Mouse (Mus musculus) urinary bladder, postnatal 4 days (tissue): ENCODE results near the gene Dcun1d1.

Source experiments
- DNase-seq, 2 experiments: peaks; one replicate each; pipeline ENCODE4 v3.0.0; 2021 to 2022; ENCODE audit warnings: low spot score in 2 of 2

The Dcun1d1 gene

DNA sequence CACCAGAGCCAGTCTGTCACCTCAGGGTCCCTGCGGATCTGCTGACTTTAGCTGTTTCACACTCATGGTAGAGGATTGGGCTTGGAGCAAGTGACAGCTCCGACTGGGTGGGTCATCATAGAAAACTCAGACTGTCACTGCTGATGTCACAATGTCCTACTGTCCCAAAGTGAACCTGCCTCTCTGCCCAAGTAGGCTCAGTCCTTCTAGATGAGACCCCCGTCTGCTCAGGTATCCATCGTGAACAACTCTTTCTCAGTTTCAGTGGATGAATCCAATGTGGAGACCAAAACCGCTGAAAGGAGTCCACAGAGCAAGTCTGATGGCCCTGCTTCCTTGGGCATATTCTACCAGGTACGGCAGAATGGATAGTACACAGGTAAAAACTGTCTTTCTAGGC is at the start of gene Dcun1d1:
Dcun1d1 (minus strand) TSS at position 101 of the 400 bp plus-strand sequence.
- no peak for DNase-seq

- DNase-seq: no peak
Measured at GRCm38 (mm10) chr3:35986266-35986665, 49.0 kb upstream of the Dcun1d1 start.

DNA sequence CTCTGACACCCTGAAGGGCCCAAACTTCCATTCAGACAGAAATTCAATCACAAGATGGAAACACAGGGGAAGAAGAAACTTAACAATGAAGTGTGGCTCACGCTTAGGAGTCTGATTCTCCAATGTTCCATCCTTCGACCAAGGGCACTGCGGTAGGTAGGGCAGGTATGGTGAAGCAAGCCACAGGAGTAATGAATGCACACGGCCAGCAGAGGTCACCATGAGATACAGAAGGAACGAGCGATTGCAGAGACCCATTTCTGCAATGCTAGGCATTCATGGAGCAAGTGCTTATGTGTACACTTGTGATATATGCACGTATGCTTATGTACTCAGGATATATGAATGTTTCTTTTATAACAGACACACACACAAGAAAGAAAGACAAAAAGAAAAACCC is 36.3 kb upstream of the Dcun1d1 start:
- DNase-seq: no peak

DNA sequence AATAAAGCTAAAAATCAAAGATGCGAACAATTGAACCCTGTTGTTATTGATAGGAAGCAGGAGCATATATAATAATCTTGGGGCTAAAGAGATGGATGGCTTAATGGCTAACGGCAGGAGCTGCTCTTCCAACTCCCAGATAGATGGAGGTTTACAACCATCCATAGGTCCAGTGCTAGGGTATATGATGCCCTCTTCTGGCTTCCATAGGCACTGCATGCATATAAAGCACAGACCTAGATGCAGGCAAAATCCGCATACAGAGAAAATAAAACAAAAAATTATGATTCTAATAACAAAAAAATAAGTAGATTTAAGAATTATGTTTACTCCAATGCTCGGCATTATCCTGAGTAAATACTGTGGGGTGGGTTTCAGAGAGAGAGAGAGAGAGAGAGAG is 35.7 kb upstream of the Dcun1d1 start:
- no peak for DNase-seq

DNA sequence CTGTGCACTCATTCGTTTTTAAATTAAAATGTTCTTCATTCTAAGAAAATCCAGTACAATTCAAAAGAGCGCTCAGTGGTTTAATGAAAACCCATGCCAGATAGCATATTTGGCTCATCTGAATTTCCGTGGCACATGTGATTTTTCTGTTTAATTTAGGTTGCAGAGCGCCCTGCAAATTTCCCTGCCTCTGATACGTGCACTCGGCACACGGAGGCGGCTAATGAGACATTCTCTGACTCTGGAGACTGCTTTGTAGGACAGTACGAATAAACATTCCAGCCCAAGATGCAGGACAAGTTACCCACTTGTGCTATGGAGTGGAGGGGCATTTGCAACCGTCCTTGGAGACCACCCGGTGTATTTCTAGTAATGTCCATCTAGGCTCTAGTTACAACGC is 33.9 kb upstream of the Dcun1d1 start:
- no peak for DNase-seq

DNA sequence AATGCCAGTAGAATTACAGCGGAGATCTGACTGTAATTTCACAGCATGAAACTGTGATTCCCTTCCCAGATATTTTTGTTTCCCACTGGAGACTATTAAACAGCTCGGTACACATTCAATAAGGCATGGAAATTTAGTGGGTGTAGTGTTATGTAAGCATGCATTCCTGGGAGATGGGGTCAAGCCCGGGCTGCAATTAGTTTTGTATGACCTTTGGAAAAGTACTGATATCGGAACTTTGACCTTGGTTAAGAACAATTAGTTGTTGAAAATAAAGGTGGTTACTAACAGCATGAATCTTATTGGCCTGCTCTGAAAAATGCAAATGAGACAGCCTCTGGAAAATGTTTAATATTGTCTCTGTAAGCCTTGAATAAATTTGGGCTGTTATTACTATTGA is 33.2 kb upstream of the Dcun1d1 start:
- DNase-seq: no peak

DNA sequence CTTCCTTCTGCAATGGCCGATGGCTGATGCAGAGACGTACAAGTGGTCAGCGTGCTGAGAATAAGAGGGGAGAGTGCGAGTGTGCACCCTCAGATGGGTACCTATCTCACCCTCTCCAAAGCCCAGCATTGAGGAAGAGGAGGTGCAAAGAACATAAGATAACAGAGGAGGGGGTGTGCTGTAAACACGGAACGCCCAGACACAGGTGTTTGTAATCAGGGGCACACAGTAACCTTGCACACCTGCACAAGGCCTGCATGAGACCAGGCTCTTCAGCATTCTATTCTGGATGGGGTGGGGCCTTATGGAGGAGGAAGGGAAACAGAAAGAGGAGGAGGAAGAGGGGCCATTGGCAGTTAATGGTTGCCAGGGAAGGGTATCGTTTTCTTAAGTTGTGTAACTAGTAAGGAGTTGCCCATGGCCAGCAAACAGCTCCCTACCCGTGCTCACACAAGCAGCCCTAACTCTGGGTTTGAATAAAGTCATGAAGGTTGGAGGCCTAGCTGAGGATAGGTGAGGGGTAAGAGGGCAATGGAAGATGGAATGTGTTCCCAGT is 30.2 kb upstream of the Dcun1d1 start:
- DNase-seq: peak in 1 of 2 experiments; percentile 44

DNA sequence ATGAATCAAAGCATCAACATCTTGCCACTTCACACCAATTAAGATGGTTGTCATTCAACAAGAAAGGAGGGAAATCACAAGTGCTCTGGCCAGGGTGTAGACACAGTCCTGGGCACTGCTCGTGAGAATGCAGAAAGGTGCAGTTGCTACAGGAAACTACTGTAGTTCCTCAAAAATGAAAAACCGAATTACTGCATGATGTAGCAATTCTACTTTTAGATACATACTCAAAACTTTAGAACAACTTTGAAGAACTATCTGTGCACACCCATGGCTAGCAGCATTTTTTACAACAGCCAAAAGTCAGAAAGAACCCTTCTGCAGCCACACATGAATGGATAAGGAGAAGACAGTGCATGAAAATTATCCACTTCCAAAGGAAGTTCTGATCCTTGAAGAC is 29.2 kb upstream of the Dcun1d1 start:
- DNase-seq: no peak

- DNase-seq: no peak
Measured at GRCm38 (mm10) chr3:35964928-35965327, 27.7 kb upstream of the Dcun1d1 start.

- DNase-seq: no peak
Measured at GRCm38 (mm10) chr3:35963921-35964320, 26.7 kb upstream of the Dcun1d1 start.

- no peak for DNase-seq
Measured at GRCm38 (mm10) chr3:35963401-35963800, 26.2 kb upstream of the Dcun1d1 start.

DNA sequence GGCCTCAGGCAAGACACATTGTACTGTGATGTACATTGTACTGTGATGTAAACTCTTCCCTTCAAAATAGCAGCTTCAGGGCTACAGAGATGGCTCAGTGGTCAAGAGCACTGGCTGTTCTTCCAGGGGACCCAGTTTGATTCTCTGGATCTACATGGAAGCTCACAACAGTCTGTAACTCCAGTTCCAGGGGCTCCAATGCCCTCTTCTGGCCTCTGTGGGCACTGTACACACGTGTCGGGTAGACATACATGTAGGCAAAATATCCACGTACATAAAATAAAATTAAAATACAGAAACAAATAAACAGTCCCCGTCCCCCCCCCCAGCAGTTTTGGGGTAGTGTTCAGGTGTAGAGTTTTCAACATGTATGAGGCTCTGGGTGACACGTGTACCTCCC is 25.7 kb upstream of the Dcun1d1 start:
- no peak for DNase-seq

- peak in 1 of 2 experiments; percentile 14 for DNase-seq
Measured at GRCm38 (mm10) chr3:35957230-35957629, 20.0 kb upstream of the Dcun1d1 start.

- DNase-seq: peak in 1 of 2 experiments; percentile 55
Measured at GRCm38 (mm10) chr3:35954901-35955575, 17.8 kb upstream of the Dcun1d1 start.

DNA sequence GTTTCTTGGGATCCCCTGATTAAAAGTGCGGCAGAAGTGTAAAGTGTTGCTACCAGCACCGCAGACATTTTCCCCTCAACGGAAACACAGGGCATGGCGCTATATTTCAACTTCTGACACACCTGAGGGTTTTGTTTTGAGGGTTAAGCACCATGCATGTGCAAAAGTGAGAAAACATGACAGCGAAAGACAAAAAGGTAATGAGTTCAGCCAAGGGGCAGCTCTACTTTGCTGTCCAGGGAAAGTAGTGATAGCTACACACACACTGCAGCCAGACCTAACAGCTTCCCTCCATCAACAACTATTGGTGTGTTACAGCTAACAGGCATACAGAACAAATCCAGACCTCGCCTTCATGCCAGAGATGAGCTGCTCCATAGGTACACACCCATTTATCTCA is 16.6 kb upstream of the Dcun1d1 start:
- DNase-seq: no peak

- peak in 1 of 2 experiments; percentile 44 for DNase-seq
Measured at GRCm38 (mm10) chr3:35953184-35953583, 15.9 kb upstream of the Dcun1d1 start.

- no peak for DNase-seq
Measured at GRCm38 (mm10) chr3:35948197-35948596, 11.0 kb upstream of the Dcun1d1 start.

DNA sequence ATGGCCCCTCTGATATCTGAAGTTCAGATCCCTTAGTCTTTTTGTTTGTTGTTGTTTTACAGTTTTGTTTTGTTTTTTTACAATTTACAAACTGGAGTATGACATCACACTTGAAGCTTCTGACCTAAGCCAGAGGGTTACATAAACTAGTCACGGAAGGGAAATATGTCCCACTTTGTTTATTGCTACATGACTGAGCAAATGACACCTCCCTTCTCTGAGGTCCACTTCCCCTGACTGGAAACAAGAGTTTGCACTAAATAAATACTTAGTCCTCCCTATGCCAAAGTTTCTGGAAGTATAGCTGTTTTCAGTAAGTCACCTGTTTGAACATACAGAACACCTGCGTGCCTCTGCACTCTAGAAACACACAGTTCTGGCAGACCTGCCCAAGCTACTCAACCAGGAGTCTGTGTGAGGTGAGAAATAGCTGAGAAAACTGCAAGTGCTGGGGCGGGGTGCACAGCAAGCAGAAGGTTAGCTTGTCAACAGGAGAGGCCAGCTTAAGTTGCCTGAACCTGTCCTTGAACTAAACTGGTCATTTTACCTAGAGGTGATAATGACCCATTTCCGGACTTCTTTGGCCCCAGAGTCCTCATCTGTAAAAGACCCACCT is 3.4 kb upstream of the Dcun1d1 start:
- DNase-seq: no peak

GRCm38 (mm10) chr3:35940047-35940446 is 2.8 kb upstream of the Dcun1d1 start:
- no peak for DNase-seq

GRCm38 (mm10) chr3:35933405-35933777 is 3.9 kb downstream of the Dcun1d1 start:
- DNase-seq: no peak

DNA sequence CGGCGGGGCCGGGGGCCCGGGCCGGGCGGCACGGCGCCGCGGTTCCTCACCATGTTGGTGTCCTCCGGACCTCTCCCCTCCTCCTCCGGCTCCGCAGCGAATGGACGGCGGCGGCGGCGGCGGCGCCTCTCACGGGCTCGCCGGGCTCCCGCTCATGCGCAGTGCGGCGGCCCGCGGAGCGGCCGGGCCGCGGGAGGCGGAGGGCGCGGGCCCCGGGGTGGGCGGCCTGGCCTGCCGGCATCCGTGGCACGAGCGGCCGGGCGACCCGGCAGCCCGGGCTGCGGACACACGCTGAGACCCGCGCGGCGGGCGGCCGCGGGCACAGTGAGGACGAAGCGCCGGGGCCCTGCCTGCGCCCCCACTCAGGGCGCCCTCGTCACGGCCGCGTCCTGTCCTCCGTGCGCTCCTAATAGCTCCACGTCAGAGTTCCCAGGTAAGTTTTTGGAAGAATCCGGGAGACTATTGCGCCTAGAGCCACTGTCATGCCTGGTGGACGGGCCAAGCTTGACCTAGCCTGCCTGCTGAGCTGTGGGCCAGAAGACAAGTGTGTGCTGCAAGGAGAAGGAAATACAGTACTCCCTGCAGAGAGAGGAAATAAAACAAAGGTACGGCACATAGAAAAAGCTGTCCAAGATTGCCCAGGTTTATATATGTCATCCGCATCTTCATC is 4.4 kb downstream of the Dcun1d1 start:
- peak; percentile 78 to 80 for DNase-seq

GRCm38 (mm10) chr3:35931896-35932727 is 5.1 kb downstream of the Dcun1d1 start:
- DNase-seq: peak; percentile 58 to 65
